Mouse (Mus musculus): ENCODE results near the gene Mtch1.
"Not testable (repeated sequence)": the region's sequence is repeated elsewhere in the genome, so short reads cannot be mapped to it uniquely, and the experiment has no call there.

Mtch1 gene

GRCm38 (mm10) chr17:29361982-29362691, 14.4 kb upstream of the Mtch1 start:
- no peak for DNase-seq (ENCODE audit: low spot score)

- DNase-seq (ENCODE audit: low spot score) = peak; percentile 79
Observed at GRCm38 (mm10) chr17:29360761-29361221, 13.1 kb upstream of the Mtch1 start, which contains the start of gene Fgd2. Fgd2 (plus strand) TSS chr17:29360914.

DNA sequence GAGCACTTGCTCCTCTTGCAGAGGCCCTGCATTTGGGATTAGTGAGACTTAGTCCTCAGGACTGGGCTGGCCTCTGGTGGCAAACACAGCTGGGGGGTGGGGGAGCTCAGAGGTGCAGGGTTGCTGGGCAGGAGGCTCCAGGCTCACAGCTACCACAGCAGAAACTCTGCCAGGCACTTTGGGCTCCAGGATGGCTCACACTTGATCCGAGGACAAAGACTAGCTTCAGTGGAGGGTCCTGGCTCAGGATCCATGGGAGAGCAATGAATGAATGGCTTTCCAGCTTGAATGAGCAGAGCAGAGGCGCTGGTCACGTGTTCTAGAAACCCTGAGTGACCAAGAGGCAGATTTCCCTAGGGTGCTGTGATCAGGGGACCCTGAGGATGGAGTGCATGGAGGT, 11.2 kb upstream of the Mtch1 start:
- no peak for DNase-seq (ENCODE audit: low spot score)

DNA sequence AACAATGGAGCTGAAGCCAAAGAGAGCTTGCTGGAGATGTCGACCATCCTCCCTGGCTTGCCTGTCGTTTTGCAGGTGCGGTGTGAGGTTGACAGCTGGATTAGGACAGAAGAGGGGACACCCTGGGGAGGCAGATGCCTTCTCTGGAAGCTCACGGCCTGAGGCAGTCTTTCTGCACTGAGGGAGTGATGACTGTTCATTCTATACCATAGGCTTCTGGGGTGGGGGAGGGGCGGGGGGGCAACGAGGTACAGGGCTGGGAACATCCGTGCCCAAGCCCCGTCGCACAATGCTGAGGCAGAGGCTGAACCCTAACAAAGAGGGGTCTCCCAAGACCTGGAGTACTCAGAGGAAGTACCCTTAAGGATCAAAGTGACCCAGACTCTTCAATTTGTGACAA, 9.1 kb upstream of the Mtch1 start:
- no peak for DNase-seq (ENCODE audit: low spot score)

GRCm38 (mm10) chr17:29356479-29356856, 8.7 kb upstream of the Mtch1 start:
- peak; percentile 81 for DNase-seq (ENCODE audit: low spot score)

GRCm38 (mm10) chr17:29355841-29356478, 8.2 kb upstream of the Mtch1 start:
- peak; percentile 72 for DNase-seq (ENCODE audit: low spot score)

DNA sequence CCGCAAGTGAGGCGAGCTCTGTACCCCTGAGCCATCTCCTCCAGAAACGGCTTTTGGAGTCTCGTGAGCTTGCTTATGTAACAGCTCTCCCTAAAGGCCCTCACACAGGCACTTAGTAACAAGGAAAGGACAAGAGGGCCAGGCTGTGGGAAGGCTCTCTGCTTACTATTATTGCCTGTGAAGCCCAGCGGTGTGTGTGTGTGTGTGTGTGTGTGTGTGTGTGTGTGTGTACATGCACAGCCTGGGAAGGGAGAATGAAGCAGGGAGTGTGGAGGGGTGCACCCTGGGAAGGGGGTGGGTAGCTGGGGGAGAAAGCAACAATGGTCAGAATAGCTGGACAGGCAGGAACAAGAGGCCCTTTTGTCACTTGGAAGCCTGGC, 7.7 kb upstream of the Mtch1 start:
- DNase-seq (ENCODE audit: low spot score) = peak; percentile 58

GRCm38 (mm10) chr17:29351056-29351455, 3.3 kb upstream of the Mtch1 start:
- DNase-seq (ENCODE audit: low spot score) = not testable (repeated sequence)

GRCm38 (mm10) chr17:29348996-29349395, 1.3 kb upstream of the Mtch1 start:
- peak; percentile 48 for DNase-seq (ENCODE audit: low spot score)

GRCm38 (mm10) chr17:29347126-29347644, 549 bp downstream of the Mtch1 start:
- no peak for DNase-seq (ENCODE audit: low spot score)

DNA sequence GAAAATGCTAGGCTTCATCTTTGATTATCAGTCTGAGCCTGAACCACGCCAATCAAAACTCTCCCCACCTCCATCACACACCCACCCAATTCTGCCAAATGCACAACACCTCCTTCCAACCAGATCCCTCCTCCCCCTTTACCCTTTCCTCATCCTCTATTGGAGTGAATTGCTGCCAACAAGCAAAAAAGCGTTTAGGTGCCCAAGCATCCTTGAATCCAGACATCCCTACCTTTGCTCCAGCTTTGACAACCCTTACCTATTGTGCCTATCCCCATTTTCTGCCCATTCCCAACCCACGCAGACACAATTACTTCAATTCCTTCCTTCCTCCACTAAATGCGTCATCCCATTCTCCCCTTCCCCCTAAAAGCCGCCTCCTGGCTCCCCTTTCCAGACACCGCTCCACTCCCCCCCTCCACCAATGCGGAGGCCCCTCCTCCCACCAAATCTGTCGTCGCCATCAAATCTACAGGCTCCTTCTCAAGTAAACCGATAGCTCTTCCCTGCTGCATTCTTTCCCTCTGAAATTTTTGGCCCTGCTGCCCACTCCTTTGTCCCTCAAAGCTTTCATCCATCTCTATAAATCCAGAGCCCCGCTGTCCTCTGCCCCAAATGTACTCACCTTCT, 1.1 kb downstream of the Mtch1 start:
- no peak for DNase-seq (ENCODE audit: low spot score)

GRCm38 (mm10) chr17:29345272-29345671, 2.5 kb downstream of the Mtch1 start:
- no peak for DNase-seq (ENCODE audit: low spot score)

GRCm38 (mm10) chr17:29343241-29343640, 4.5 kb downstream of the Mtch1 start:
- no peak for DNase-seq (ENCODE audit: low spot score)

- DNase-seq (ENCODE audit: low spot score) = no peak
Observed at GRCm38 (mm10) chr17:29342010-29342910, 5.5 kb downstream of the Mtch1 start.

- DNase-seq (ENCODE audit: low spot score) = peak; percentile 68
Observed at GRCm38 (mm10) chr17:29341591-29342003, 6.1 kb downstream of the Mtch1 start.

DNA sequence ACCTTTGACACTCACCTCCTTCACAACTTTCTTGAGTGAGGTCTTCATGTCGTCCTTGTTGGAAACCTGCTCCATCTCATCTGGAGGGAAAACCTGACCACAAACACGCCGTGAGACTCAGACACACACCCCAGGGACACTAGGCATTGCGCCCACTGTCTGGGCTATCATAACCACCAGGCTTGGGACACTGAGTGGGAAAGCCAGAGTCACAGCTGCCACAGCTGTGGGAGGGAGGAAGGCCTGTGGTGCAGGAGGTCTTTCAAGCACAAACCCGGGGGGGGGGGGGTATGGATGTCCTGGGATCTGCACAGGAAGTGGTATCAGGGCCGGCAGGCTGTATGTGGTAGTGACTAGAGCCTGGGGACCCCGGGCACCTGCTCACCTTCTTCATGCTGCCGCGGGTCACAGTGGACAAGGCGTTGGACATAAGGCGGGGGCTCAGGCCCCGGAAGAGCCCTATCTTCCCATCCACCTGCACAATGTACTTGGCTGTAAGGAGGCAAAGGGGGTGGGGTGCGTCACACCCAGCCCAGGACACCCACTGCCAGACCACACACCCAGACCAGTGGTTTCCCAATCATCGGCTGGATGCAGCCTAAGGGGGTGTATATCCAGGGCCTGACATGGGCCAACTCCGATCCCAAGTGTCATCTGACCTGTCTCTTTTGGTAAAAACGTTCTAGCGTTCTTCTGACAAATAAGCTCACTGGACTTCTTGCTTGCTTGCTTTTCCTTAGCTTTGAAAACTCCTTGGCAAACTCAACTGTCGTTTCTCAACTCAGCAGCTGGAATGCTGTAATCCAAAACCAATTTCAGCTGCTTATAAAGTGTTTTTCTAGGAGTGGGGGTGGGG, 7.1 kb downstream of the Mtch1 start:
- DNase-seq (ENCODE audit: low spot score) = no peak

DNA sequence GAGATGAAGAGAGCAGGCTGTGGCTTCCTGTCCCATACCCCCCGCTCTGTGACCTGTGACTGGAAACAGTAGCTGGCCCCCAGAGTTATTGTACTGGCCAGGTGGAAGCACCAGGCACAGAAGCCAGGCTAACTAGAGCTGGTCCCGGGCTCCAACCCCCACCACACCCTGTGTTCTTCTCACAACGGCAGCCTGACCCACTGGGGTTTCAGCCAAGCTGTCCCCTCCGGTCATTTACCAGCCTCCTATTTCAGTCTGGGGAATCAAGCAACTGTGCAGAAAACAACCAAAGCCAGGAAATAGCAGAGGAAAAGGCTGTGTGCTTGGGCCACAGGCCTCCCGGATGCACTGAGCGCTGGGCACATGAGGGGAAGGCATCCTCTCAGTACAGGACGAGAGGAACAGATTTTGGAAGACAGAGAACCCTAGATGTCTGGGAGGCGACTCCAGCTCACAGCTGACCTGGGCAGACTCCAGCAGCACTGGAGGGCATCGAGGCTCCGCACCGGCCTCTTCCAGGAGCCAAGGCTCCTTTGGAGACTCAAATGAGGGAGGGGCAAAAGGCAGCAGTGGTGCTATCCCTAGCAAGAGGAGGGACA, 8.5 kb downstream of the Mtch1 start:
- no peak for DNase-seq (ENCODE audit: low spot score)

DNA sequence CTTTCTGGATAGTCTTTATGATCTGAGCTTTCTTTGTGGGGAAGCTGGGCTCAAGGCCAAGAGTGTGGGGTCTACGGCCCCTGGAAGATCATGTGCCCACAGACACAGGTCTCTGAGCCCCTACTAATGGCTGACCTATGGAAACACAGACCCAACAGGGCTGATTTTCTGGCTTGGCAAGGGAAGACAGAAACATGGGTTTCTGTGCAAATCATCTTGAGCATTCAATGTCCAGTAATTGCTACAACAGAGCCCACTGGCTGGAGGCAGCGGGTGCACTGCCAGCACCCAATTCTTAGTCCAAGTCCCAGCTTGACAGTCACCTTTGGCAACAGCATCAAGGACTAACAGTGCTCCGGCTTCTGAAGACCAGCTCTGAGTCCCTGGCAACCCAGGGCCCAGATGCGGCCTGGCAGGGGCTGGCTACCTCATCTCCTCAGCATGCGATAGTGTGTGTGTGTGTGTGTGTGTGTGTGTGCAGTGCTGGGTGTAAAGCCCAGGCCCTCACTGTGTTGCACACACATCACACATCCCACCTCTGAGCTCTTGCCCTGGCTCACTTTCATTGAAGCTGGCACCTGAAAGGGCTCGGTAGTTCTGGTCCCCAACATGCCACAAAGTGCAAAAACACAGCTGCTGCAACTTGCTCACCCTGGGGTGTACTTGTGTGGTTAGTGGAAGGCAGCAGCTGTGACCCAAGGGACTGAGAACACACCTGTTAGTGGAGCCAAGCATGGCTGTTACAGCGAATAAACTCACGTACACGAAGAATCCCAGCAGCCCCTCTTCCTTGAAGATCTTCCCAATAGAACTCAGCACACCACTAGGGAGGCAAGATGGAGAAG, 9.5 kb downstream of the Mtch1 start:
- no peak for DNase-seq (ENCODE audit: low spot score)

- peak; percentile 74 for DNase-seq (ENCODE audit: low spot score)
Observed at GRCm38 (mm10) chr17:29336266-29336990, 11.3 kb downstream of the Mtch1 start.
